Mouse (Mus musculus): ENCODE results near the gene Tmem43.

- TF ChIP-seq CTCF (conservative IDR thresholded peaks at IDR 0.05; ENCODE audit: low read length) = no peak
- no peak for TF ChIP-seq POU5F1 (IDR thresholded peaks at IDR 0.05; ENCODE audit: borderline replicate concordance, low read length)
- TF ChIP-seq NANOG (IDR thresholded peaks at IDR 0.05; ENCODE audit: borderline replicate concordance, low read length) = no peak
Observed at GRCm38 (mm10) chr6:91488496-91489212, 15.2 kb downstream of the Tmem43 start.
